Mouse (Mus musculus): Measurements from ENCODE around the gene Gucy2c.

DNA sequence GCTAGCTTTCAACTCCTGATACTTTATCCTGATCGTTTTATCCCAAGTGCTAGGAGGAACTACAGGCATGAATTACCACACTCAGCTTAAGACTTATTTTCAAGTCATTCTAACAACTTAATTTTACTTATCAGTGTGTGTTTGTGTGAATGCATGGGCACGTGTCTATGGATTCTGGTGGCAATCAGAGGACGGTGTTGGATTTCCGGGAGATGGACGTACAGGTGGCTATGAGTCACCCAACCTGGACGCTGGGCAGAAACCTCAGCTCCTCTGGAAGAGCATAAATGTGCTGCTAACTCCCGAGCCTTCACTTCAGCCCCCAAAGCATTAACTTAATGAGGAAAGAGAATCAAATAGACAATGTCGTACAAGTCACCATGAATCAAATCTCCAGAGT lies 43.4 kb upstream of the Gucy2c start:
- TF ChIP-seq CTCF (IDR thresholded peaks at IDR 0.05; ENCODE audit: control insufficient read depth, insufficient read depth, low read length) = no peak
- no peak for TF ChIP-seq POLR2A (IDR thresholded peaks at IDR 0.05; ENCODE audit: borderline replicate concordance, control insufficient read depth, low read depth, low read length)
